Mouse (Mus musculus) spleen, adult 12 weeks (tissue): ENCODE measurements around the gene Nav1.

Experiments
- DNase-seq: peaks from one replicate; pipeline ENCODE4 v3.0.0; 2022; ENCODE audit warnings: low spot score

Nav1 gene

GRCm38 (mm10) chr1:135546099-135546498 lies 61.0 kb downstream of the Nav1 start:
- DNase-seq = no peak

DNA sequence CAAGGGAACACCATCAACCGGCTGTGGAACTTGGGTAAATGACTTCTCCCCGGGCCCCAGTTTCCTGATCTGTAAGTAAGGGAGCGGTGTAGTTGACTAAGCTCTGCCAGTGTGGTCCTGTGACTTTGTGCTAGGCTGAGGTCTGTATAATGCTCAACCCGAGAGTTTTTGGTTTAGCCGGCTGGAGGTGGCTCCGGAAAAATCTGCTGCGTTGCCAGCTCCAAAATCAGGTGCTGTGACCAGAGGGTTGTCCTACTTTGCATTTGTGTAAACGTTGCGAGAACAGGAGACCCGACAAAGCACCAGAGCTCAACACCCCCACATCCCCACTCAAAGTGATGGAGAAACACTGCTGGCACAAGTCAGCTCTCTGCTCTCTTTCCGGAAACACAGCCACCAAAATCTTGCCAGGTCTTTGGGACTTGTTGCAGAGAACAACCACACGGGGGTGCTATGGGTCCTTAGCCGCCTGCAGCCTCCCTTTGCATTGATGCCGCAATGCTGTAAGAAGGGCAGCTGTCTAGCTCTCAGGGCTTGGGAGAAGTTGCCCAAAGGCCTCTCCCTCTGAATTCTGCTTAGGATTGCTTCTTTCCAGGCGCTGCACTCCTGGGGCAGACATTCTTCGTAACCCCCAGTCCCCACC lies 62.5 kb downstream of the Nav1 start:
- no peak for DNase-seq

- no peak for DNase-seq
These were observed 64.0 kb downstream of the Nav1 start for GRCm38 (mm10) chr1:135542841-135543810.

GRCm38 (mm10) chr1:135542080-135542479 lies 65.0 kb downstream of the Nav1 start:
- DNase-seq = no peak

DNA sequence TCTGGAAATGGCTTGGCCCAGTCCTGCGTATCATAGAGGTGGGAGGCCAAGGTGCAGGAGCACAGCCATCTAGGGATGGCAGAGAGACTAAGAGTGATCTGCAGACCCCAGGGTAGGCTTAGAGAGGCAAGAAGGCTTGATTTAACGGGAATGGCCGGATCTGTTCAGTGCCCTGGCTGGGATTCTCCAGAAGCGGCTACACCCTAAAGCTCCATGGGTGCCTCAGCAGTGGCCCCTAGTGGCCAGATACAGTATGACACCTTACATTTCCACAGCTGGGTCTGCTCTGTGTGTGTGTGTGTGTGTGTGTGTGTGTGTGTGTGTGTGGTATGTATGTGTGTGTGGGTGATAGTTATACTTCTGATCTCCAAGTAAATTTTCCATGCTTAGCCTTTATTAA lies 66.8 kb downstream of the Nav1 start:
- peak; percentile 55 for DNase-seq

- no peak for DNase-seq
These were observed 68.4 kb downstream of the Nav1 start for GRCm38 (mm10) chr1:135538441-135539265.

GRCm38 (mm10) chr1:135536822-135537221 lies 70.3 kb downstream of the Nav1 start:
- DNase-seq = no peak

GRCm38 (mm10) chr1:135536326-135536725 lies 70.8 kb downstream of the Nav1 start:
- no peak for DNase-seq

- no peak for DNase-seq
These were observed 71.8 kb downstream of the Nav1 start for GRCm38 (mm10) chr1:135535256-135535655.

DNA sequence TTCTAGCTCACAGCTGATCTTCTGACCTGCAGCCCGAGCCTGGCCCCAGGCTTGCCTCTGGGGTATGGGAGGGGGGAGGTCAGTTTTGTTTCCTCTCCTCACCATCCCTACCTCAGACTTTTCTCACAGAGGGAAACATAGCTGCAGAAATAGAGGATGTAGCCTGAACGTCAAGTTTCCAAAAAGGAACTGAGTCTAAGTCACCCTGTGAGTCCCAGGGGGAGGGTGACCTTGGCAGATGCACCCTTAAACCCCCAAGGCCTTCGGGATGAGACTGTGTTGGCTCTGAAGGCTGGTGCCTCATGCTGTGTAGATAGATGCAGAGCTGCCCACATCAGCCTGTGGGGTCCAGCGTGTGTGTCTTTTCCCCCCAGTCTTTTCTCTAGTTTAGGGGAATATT lies 72.3 kb downstream of the Nav1 start:
- no peak for DNase-seq

DNA sequence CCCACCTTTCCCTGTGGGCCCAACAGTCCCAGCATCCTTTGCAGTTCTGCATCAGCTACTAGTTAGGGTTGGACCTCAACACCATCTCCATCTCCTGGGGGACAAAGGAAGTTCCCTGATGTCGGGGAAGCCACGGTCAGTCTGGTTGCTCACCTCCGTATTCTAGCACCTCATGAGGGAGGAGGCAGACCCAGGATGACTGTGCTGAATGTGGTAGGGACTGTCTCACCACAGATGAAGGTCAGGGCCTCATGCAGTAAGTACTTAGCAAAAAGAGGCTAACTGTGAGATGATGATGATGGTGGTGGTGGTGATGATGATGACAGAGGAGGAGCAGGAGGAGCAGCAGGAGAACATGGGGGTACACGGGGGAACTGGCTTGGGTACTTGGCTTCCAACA lies 73.0 kb downstream of the Nav1 start:
- DNase-seq = no peak

GRCm38 (mm10) chr1:135532383-135532782 lies 74.7 kb downstream of the Nav1 start:
- DNase-seq = no peak

GRCm38 (mm10) chr1:135531981-135532380 lies 75.1 kb downstream of the Nav1 start:
- no peak for DNase-seq

DNA sequence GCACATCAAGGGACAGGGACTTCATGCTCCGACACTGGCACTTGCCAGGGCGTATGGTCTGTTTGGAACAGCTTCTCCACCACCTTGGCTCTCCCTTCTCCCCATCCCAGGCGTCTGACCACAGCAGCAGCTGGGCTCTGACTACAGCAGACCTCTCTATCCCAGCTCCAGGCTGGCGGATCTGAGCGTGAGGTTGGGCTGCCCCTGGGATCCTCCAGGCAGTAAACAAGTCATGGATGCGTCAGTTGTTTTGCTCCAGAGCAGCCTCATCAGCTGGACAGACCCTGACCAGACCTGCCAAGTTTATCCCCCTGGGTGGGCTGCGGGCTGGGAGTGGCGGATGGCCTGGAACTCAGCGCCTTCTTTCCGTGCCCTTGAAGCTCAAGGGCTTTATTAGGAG lies 76.0 kb downstream of the Nav1 start:
- DNase-seq = no peak

DNA sequence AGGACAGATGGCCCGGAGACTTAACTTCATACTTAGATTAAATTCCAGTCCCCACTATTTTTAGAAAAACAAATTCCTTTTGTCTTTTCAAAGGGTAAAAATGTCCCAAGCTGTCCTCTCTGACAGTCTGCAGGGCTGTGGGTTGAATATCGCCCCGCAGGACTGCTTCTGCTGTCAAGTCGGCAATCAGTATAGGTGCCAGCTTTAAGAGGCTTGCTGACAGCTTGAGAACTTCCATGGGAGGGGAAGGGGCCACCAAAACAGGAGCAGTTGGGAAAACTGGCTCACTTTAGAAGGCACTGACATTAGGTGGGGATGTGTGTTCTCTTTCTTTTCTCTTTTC lies 82.6 kb downstream of the Nav1 start:
- DNase-seq = no peak

GRCm38 (mm10) chr1:135523780-135524517 lies 83.1 kb downstream of the Nav1 start:
- no peak for DNase-seq

GRCm38 (mm10) chr1:135523344-135523743 lies 83.8 kb downstream of the Nav1 start:
- DNase-seq = no peak

DNA sequence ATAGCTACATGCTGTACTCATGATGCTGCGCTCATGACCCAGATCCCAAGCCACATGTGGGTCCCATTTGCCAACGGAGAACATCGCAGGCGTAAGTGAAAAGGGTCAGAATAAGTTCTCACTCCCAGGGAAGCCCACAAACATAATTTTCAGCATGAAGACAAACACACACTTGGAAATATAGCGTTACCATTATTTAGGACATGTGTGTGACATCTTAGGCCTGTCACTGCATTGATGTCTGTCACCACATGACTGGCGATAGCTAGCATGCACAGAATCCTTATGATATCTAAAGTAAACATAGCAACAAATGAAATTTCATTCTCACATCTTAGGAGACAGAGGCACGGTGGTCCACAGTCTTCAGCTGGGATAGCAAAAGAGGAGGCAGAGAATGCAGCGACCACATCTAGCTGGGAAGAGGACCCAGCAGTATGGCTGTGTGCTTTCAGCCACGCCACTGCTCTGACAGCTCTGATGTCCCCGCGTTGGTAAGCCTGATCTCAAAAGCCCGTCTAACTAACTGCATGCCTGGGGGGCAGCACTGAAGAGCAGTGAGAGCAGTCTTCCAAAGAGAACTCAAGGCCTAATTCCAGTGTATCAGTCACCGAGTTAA lies 86.4 kb downstream of the Nav1 start:
- DNase-seq = no peak

- no peak for DNase-seq
These were observed 88.4 kb downstream of the Nav1 start for GRCm38 (mm10) chr1:135518661-135519060.

DNA sequence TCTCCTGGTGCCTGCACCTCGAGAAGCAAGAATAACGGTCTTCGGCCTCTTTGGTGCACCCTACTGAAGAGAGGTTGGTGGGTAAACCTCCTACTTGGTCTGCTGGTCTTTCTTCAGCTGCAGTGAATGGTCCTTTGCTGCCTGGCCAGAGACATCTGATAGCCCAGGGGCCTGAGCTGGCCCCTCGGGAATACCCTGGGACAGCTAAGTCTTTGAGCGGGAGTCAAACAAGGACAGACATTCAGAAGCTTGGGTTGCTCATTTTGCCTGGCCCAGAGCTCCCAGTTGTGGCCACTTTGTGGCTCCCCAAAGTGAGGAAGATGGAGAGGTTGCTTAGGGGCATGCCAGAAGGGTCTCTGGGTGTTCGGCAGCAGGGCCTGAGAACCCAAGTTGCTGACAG lies 89.6 kb downstream of the Nav1 start:
- no peak for DNase-seq

DNA sequence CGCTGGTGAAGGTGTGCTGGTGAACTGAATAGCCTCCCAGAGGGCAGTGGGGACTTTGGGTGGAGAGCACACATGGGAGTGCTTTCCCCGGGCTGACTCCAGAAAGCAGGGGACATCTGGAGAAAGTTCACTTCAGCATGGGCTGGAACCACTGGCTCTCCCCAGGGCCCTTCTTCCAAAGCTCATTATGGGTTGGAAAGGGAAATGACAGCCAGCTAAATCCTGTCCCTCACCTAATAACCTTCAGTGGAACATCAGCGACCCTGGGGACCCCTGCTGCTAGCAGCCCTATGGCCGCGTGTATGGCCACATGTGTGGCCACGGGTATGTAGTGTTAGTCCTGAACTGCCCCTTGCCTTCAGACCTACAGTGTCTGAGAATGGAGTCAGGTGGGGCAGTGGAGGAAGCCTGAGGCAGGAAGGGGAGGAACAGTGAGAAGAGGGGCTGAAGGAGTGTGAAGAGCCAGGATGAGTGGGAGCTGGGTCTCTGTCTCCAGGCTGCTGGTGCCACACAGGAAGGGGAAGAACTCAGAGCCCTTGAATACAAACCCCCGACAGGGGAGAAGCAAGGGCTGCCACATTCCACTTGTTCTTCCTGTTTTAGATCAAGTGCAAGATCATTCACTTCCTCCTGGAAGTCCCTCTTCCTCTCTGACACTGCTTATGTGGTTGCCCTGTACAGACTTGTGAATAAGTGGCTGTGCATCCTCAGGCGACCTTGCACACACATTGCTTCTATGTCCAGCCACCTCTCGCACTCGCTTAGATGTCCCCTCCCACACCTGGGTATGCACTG lies 90.4 kb downstream of the Nav1 start:
- no peak for DNase-seq
